Mouse (Mus musculus) MEL (cell line): ENCODE measurements around the gene Ryr3.

Source experiments
- CTCF ChIP-seq, 3 experiments: IDR thresholded peaks in 2 of 3; conservative IDR thresholded peaks in 1 of 3; 2 replicates each; pipeline ENCODE4 v1.5.1; 2011 to 2012; ENCODE audit warnings: low read length in 3 of 3, low read depth in 2 of 3, mild to moderate bottlenecking in 2 of 3, improper control_type of control experiment in 1 of 3, inconsistent platforms in 1 of 3, mixed read lengths in 1 of 3, moderate library complexity in 1 of 3; ENCODE audit not compliant: control insufficient read depth in 1 of 3, insufficient read depth in 1 of 3, poor library complexity in 1 of 3, severe bottlenecking in 1 of 3
- EP300 ChIP-seq, 2 experiments: IDR thresholded peaks; 2 replicates each; pipeline ENCODE4 v1.6.1; 2011; ENCODE audit warnings: improper control_type of control experiment in 2 of 2, low read length in 2 of 2, low read depth in 1 of 2, mild to moderate bottlenecking in 1 of 2
- JUND ChIP-seq: IDR thresholded peaks from 2 replicates; pipeline ENCODE4 v1.6.1; 2011; ENCODE audit warnings: low read depth, mild to moderate bottlenecking, improper control_type of control experiment, low read length
- KAT2A ChIP-seq: conservative IDR thresholded peaks from 2 replicates; pipeline ENCODE4 v1.6.1; 2012; ENCODE audit warnings: low read depth, low read length, improper control_type of control experiment, inconsistent platforms
- MAFK ChIP-seq: IDR thresholded peaks from 2 replicates; pipeline ENCODE4 v1.6.1; 2011; ENCODE audit warnings: low read depth, mild to moderate bottlenecking, low read length, improper control_type of control experiment, borderline replicate concordance
- MAX ChIP-seq: IDR thresholded peaks from 2 replicates; pipeline ENCODE4 v1.6.1; 2011; ENCODE audit warnings: low read length, improper control_type of control experiment
- MXI1 ChIP-seq: IDR thresholded peaks from 2 replicates; pipeline ENCODE4 v1.6.1; 2011; ENCODE audit warnings: mild to moderate bottlenecking, low read depth, low read length, improper control_type of control experiment
- POLR2A ChIP-seq, 2 experiments: IDR thresholded peaks; 2 replicates each; pipeline ENCODE4 v1.6.1; 2011 to 2012; ENCODE audit warnings: low read length in 2 of 2, mild to moderate bottlenecking in 2 of 2, control low read depth in 1 of 2, improper control_type of control experiment in 1 of 2, low read depth in 1 of 2, moderate library complexity in 1 of 2; ENCODE audit not compliant: control insufficient read depth in 1 of 2, insufficient read depth in 1 of 2, poor library complexity in 1 of 2
- RAD21 ChIP-seq: IDR thresholded peaks from 2 replicates; pipeline ENCODE4 v1.6.1; 2011; ENCODE audit warnings: mild to moderate bottlenecking, low read depth, low read length, improper control_type of control experiment
- RCOR1 ChIP-seq: IDR thresholded peaks from 2 replicates; pipeline ENCODE4 v1.6.1; 2012; ENCODE audit warnings: low read depth, mild to moderate bottlenecking, inconsistent platforms, low read length, improper control_type of control experiment
- TCF12 ChIP-seq: IDR thresholded peaks from 2 replicates; pipeline ENCODE4 v1.6.1; 2014; ENCODE audit warnings: low read depth, mild to moderate bottlenecking, inconsistent platforms, low read length, improper control_type of control experiment, moderate library complexity
- ZMIZ1 ChIP-seq: IDR thresholded peaks from 2 replicates; pipeline ENCODE4 v1.6.1; 2012; ENCODE audit warnings: low read depth, mild to moderate bottlenecking, inconsistent platforms, low read length, improper control_type of control experiment, moderate library complexity
- ZNF384 ChIP-seq: IDR thresholded peaks from 2 replicates; pipeline ENCODE4 v1.6.1; 2012; ENCODE audit warnings: low read depth, mild to moderate bottlenecking, inconsistent platforms, low read length, improper control_type of control experiment

DNA sequence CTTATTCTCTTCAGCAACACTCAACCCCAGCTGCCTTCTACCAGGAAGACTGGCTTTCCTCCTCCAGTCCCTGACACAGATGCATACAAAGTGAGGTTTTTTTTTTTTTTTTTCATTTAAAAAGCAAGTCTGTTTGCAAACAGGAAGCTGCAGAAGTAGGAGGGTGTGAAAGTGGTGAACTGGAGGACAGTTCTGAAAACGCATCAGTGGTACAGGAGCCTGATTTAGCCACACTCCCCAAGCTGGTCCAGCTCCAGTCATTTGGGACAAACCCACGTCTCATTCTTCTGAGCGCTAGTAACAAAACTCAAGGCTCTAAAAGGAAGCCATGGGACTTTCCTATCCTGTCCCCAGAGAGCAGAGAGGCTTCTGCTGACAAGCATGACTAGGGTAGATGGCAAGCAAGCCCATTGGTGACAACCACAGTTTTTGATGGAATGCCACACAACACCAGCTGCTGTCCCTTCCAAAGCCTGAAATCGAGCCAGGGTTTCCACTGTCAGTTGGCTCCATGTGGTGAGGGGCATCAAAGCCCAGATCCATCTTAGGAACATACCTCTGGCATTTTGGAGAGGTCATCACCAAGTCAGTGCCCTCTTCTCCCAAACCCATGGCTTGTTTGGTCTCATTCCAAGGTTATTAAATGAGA, 101.5 kb downstream of the Ryr3 start:
- TF ChIP-seq CTCF (IDR thresholded peaks at IDR 0.05 in 2 of 3, conservative IDR thresholded peaks at IDR 0.05 in 1 of 3; ENCODE audit: control insufficient read depth in 1 of 3, insufficient read depth in 1 of 3, low read depth in 2 of 3, low read length in 3 of 3, poor library complexity in 1 of 3, severe bottlenecking in 1 of 3) (no peak), RAD21 (no peak), EP300 (IDR thresholded peaks at IDR 0.05; ENCODE audit: low read depth in 1 of 2, low read length in 2 of 2) (no peak), KAT2A (no peak), MXI1 (no peak), POLR2A (IDR thresholded peaks at IDR 0.05; ENCODE audit: control insufficient read depth in 1 of 2, insufficient read depth in 1 of 2, low read depth in 1 of 2, low read length in 2 of 2, poor library complexity in 1 of 2) (no peak), ZMIZ1 (no peak), RCOR1 (no peak), MAFK (no peak), JUND (no peak), ZNF384 (no peak), TCF12 (no peak), MAX (no peak)
